In genomic region chr4:44292534-44292933, GRCm38 (mm10) we compare ENCODE assay signal across 8 mouse cellular contexts. TPM values are rescaled to one million over a fixed set of nuclear protein-coding genes. Genes with fewer than 3 reads are reported as not detected.
A peak's percentile ranks its signal among the peaks of the same experiment; 100 is the strongest.
DNase-seq lines count a peak whose midpoint lies in the region; ATAC-seq and TF ChIP-seq lines count a peak whose summit lies in the region.

No protein-coding gene starts in this region.

- no peak overlapping the region for H3K27ac ChIP-seq in heart, adult 2 months
- H3K27ac ChIP-seq in lung, embryonic 16.5 days (ENCODE audit: low read length), result no peak overlapping the region

- H3K4me3 ChIP-seq in heart, adult 2 months, result no peak overlapping the region
- H3K4me3 ChIP-seq in lung, embryonic 16.5 days (ENCODE audit: low read length), result no peak overlapping the region

- no peaks in the 10 kb centered on the region for H3K27me3 ChIP-seq in heart, adult 2 months (ENCODE audit: control insufficient read depth, insufficient read depth, low read length)
- no peaks in the 10 kb centered on the region for H3K27me3 ChIP-seq in lung, embryonic 16.5 days (ENCODE audit: control insufficient read depth, insufficient read depth, low read depth, low read length)

- no peak for TF ChIP-seq POLR2A in heart, adult 2 months (IDR thresholded peaks at IDR 0.05; ENCODE audit: insufficient read depth, low read depth, low read length)

- no peak overlapping the region for H3K9ac ChIP-seq in heart, adult 2 months (ENCODE audit: low read depth, low read length)
- no peak overlapping the region for H3K9ac ChIP-seq in lung, embryonic 16.5 days (ENCODE audit: low read length)

- no peak for TF ChIP-seq EP300 in heart, adult 2 months (IDR thresholded peaks at IDR 0.05; ENCODE audit: insufficient read depth, low read depth, low read length)

- WGBS in heart, adult 2 months, result 11% methylated on average over 7 of the region's 7 CpGs
- WGBS in lung, embryonic 16.5 days, result 16% methylated on average over 7 of the region's 7 CpGs

- H3K9me3 ChIP-seq in lung, embryonic 16.5 days (ENCODE audit: control insufficient read depth, low read length), result no peaks in the 10 kb centered on the region

- intact Hi-C loops in heart, adult 2 months (cut with DNase I), result loop anchor here (1.0 to 5.0 kb wide), 3 partner anchors 60 to 227 kb away; partner anchors contain the start of gene Rnf38
- intact Hi-C loops in heart, postnatal 25 days (cut with DNase I), result loop anchor here (1.0 to 5.0 kb wide), 2 partner anchors 119 to 225 kb away; no protein-coding TSS in a partner anchor

- ATAC-seq in lung, embryonic 16.5 days (ENCODE audit: low read depth), result peak; percentile 49; the same call in 1 of the 2 replicates

- peak; percentile 17 to 20 for DNase-seq in heart, adult 2 months
- DNase-seq in heart, postnatal 25 days (ENCODE audit: low spot score), result no peak
- DNase-seq in adrenal gland, adult 18-20 months (ENCODE audit: low spot score in 2 of 2), result peak; percentile 41 to 48
- DNase-seq in embryo, embryonic 11.5 days (ENCODE audit: low read depth, low spot score), result peak; percentile 52
- peak; percentile 26 to 47 for DNase-seq in heart, adult 9 months (ENCODE audit: low spot score in 2 of 2)
- DNase-seq in layer of hippocampus, adult 18-20 months (ENCODE audit: low spot score in 2 of 2), result peak; percentile 48 to 84
- DNase-seq in right cerebral cortex, postnatal 10 days (ENCODE audit: low spot score in 2 of 2), result peak; percentile 72 to 74

- H3K79me2 ChIP-seq in heart, adult 2 months (replicated peaks; ENCODE audit: control insufficient read depth, insufficient read depth, low read length), result no peaks in the 10 kb centered on the region

- H3K36me3 ChIP-seq in heart, adult 2 months (ENCODE audit: control insufficient read depth, insufficient read depth, low read length), result no peaks in the 10 kb centered on the region
- no peaks in the 10 kb centered on the region for H3K36me3 ChIP-seq in lung, embryonic 16.5 days (ENCODE audit: control insufficient read depth, insufficient read depth, low read length)

- no peak overlapping the region for H3K4me2 ChIP-seq in lung, embryonic 16.5 days (ENCODE audit: low read depth, low read length)

- no peaks in the 10 kb centered on the region; the same call in 1 of the 2 replicates for H3K4me1 ChIP-seq in heart, adult 2 months (ENCODE audit: control insufficient read depth, insufficient read depth, low read length)
- no peaks in the 10 kb centered on the region for H3K4me1 ChIP-seq in lung, embryonic 16.5 days (replicated peaks; ENCODE audit: control insufficient read depth, insufficient read depth, low read length)

- TF ChIP-seq CTCF in heart, adult 2 months (IDR thresholded peaks at IDR 0.05), result peak; percentile 93

RNA-seq across cellular contexts. Expression of gene Melk, which starts 8.1 kb away (rescaled TPM):
- total RNA-seq in heart, adult 2 months (2021), result under 1 TPM in 1 of 2 experiments, not detected in 1; 0.16 TPM
- polyA plus RNA-seq in heart, adult 2 months (2012; rRNA removed), result 0.10 and 0.18 TPM in 2 replicates
- total RNA-seq in heart, postnatal 25 days (2021), result under 1 TPM; 0.49 to 0.70 TPM
- total RNA-seq in adrenal gland, adult 18-20 months (2021), result under 1 TPM; 0.29 to 0.30 TPM
- total RNA-seq in layer of hippocampus, adult 18-20 months (2021), result not detected
- 52.9 and 54.9 TPM in 2 replicates for polyA plus RNA-seq in lung, embryonic 16.5 days (2015; fragmentation: Nextera tagmentation; extraction: Ambion mirVana)

RNA-seq across cellular contexts. Expression of gene Rnf38, which starts 58.9 kb away (rescaled TPM):
- 10 to 100 TPM; 24.8 to 32.0 TPM for total RNA-seq in heart, adult 2 months (2021)
- 62.0 and 80.4 TPM in 2 replicates for polyA plus RNA-seq in heart, adult 2 months (2012; rRNA removed)
- 10 to 100 TPM; 30.4 to 32.7 TPM for total RNA-seq in heart, postnatal 25 days (2021)
- 10 to 100 TPM; 30.4 to 33.2 TPM for total RNA-seq in adrenal gland, adult 18-20 months (2021)
- 10 to 100 TPM; 47.1 to 49.8 TPM for total RNA-seq in layer of hippocampus, adult 18-20 months (2021)
- polyA plus RNA-seq in lung, embryonic 16.5 days (2015; fragmentation: Nextera tagmentation; extraction: Ambion mirVana), result 20.3 and 22.1 TPM in 2 replicates
